Mouse (Mus musculus): ENCODE results near the gene Tmub2. TPM values are rescaled to one million over a fixed set of nuclear protein-coding genes. Genes with fewer than 3 reads are reported as not detected.

Tmub2 gene
- polyA plus RNA-seq, 1 experiment from 2014 or later = 30.3 TPM

GRCm38 (mm10) chr11:102319941-102320685 is 35.4 kb downstream of the Tmub2 start:
- WGBS = 1% methylated on average over 38 of the region's 38 CpGs
- Histone ChIP-seq H3K27me3 (ENCODE audit: control insufficient read depth, insufficient read depth, low read length) (no peaks in the 10 kb centered on the region), H3K4me1 (replicated peaks; ENCODE audit: control insufficient read depth, insufficient read depth) (peaks cover 7% of the 10 kb centered on the region), H3K4me3 (ENCODE audit: low read depth, low read length) (peak overlapping the region; percentile 94), H3K36me3 (ENCODE audit: control insufficient read depth, insufficient read depth, low read length) (no peaks in the 10 kb centered on the region; the same call in 1 of the 2 replicates), H3K27ac (replicated peaks) (peak overlapping the region; percentile 99), H3K9ac (ENCODE audit: low read length) (peak overlapping the region; percentile 99), H3K4me2 (replicated peaks; ENCODE audit: low read depth) (peak overlapping the region; percentile 88), H3K9me3 (ENCODE audit: control insufficient read depth, low read length) (no peaks in the 10 kb centered on the region)
- ATAC-seq (ENCODE audit: low FRiP score, low TSS enrichment) (no peak), DNase-seq (ENCODE audit: low spot score) (peak; percentile 85)
- TF ChIP-seq CTCF (IDR thresholded peaks at IDR 0.05; ENCODE audit: low read depth) (no peak), EP300 (optimal IDR thresholded peaks at IDR 0.05) (no peak)

- ATAC-seq (ENCODE audit: low FRiP score, low TSS enrichment) = no peak
- H3K4me1 ChIP-seq (replicated peaks; ENCODE audit: control insufficient read depth, insufficient read depth) = peaks cover 7% of the 10 kb centered on the region
- TF ChIP-seq CTCF (IDR thresholded peaks at IDR 0.05; ENCODE audit: low read depth) (no peak), EP300 (optimal IDR thresholded peaks at IDR 0.05) (no peak)
- H3K36me3 ChIP-seq (ENCODE audit: control insufficient read depth, insufficient read depth, low read length) = no peaks in the 10 kb centered on the region; the same call in 1 of the 2 replicates
- H3K4me3 ChIP-seq (ENCODE audit: low read depth, low read length) = peak overlapping the region; percentile 94
- 7% methylated on average over 10 of the region's 10 CpGs for WGBS
- DNase-seq (ENCODE audit: low spot score) = peak; percentile 62
- peak overlapping the region; percentile 88 for H3K4me2 ChIP-seq (replicated peaks; ENCODE audit: low read depth)
- peak overlapping the region; percentile 99 for H3K9ac ChIP-seq (ENCODE audit: low read length)
- no peaks in the 10 kb centered on the region for H3K27me3 ChIP-seq (ENCODE audit: control insufficient read depth, insufficient read depth, low read length)
- no peaks in the 10 kb centered on the region for H3K9me3 ChIP-seq (ENCODE audit: control insufficient read depth, low read length)
- peak overlapping the region; percentile 99 for H3K27ac ChIP-seq (replicated peaks)
Measured at GRCm38 (mm10) chr11:102320686-102321005, 35.9 kb downstream of the Tmub2 start.

GRCm38 (mm10) chr11:102321931-102322330 is 37.2 kb downstream of the Tmub2 start:
- WGBS = 71% methylated on average over 6 of the region's 6 CpGs
- no peak for TF ChIP-seq EP300 (optimal IDR thresholded peaks at IDR 0.05)
- TF ChIP-seq CTCF (IDR thresholded peaks at IDR 0.05; ENCODE audit: low read depth) = no peak
- Histone ChIP-seq H3K27ac (replicated peaks) (no peak overlapping the region), H3K9ac (ENCODE audit: low read length) (no peak overlapping the region), H3K27me3 (ENCODE audit: control insufficient read depth, insufficient read depth, low read length) (no peaks in the 10 kb centered on the region), H3K4me1 (replicated peaks; ENCODE audit: control insufficient read depth, insufficient read depth) (no peaks in the 10 kb centered on the region), H3K9me3 (ENCODE audit: control insufficient read depth, low read length) (no peaks in the 10 kb centered on the region), H3K36me3 (ENCODE audit: control insufficient read depth, insufficient read depth, low read length) (no peaks in the 10 kb centered on the region), H3K4me3 (ENCODE audit: low read depth, low read length) (no peak overlapping the region), H3K4me2 (replicated peaks; ENCODE audit: low read depth) (no peak overlapping the region)
- no peak for ATAC-seq (ENCODE audit: low FRiP score, low TSS enrichment)
- no peak for DNase-seq (ENCODE audit: low spot score)

- no peak overlapping the region for H3K27ac ChIP-seq (replicated peaks)
- no peaks in the 10 kb centered on the region for H3K27me3 ChIP-seq (ENCODE audit: control insufficient read depth, insufficient read depth, low read length)
- no peaks in the 10 kb centered on the region for H3K9me3 ChIP-seq (ENCODE audit: control insufficient read depth, low read length)
- TF ChIP-seq EP300 (optimal IDR thresholded peaks at IDR 0.05) (no peak), CTCF (IDR thresholded peaks at IDR 0.05; ENCODE audit: low read depth) (no peak)
- ATAC-seq (ENCODE audit: low FRiP score, low TSS enrichment) (no peak), DNase-seq (ENCODE audit: low spot score) (no peak)
- no peaks in the 10 kb centered on the region for H3K36me3 ChIP-seq (ENCODE audit: control insufficient read depth, insufficient read depth, low read length)
- WGBS = 70% methylated on average over 1 of the region's 1 CpGs
- H3K4me3 ChIP-seq (ENCODE audit: low read depth, low read length) = no peak overlapping the region
- H3K4me2 ChIP-seq (replicated peaks; ENCODE audit: low read depth) = no peak overlapping the region
- no peak overlapping the region for H3K9ac ChIP-seq (ENCODE audit: low read length)
- no peaks in the 10 kb centered on the region for H3K4me1 ChIP-seq (replicated peaks; ENCODE audit: control insufficient read depth, insufficient read depth)
Measured at GRCm38 (mm10) chr11:102323516-102323915, 38.8 kb downstream of the Tmub2 start.

- no peak for DNase-seq (ENCODE audit: low spot score)
- H3K27me3 ChIP-seq (ENCODE audit: control insufficient read depth, insufficient read depth, low read length) = no peaks in the 10 kb centered on the region
- H3K9me3 ChIP-seq (ENCODE audit: control insufficient read depth, low read length) = no peaks in the 10 kb centered on the region
- H3K9ac ChIP-seq (ENCODE audit: low read length) = no peak overlapping the region
- no peak overlapping the region for H3K4me2 ChIP-seq (replicated peaks; ENCODE audit: low read depth)
- H3K27ac ChIP-seq (replicated peaks) = no peak overlapping the region
- H3K36me3 ChIP-seq (ENCODE audit: control insufficient read depth, insufficient read depth, low read length) = no peaks in the 10 kb centered on the region
- H3K4me1 ChIP-seq (replicated peaks; ENCODE audit: control insufficient read depth, insufficient read depth) = no peaks in the 10 kb centered on the region
- H3K4me3 ChIP-seq (ENCODE audit: low read depth, low read length) = no peak overlapping the region
- WGBS = 37% methylated on average over 5 of the region's 5 CpGs
- no peak for ATAC-seq (ENCODE audit: low FRiP score, low TSS enrichment)
- TF ChIP-seq EP300 (optimal IDR thresholded peaks at IDR 0.05) = no peak
- no peak for TF ChIP-seq CTCF (IDR thresholded peaks at IDR 0.05; ENCODE audit: low read depth)
Measured at GRCm38 (mm10) chr11:102327250-102327649, 42.5 kb downstream of the Tmub2 start.

GRCm38 (mm10) chr11:102327839-102328238 is 43.1 kb downstream of the Tmub2 start:
- WGBS = 73% methylated on average over 7 of the region's 7 CpGs
- H3K27ac ChIP-seq (replicated peaks) = no peak overlapping the region
- no peak overlapping the region for H3K4me3 ChIP-seq (ENCODE audit: low read depth, low read length)
- no peak overlapping the region for H3K9ac ChIP-seq (ENCODE audit: low read length)
- DNase-seq (ENCODE audit: low spot score) (no peak), ATAC-seq (ENCODE audit: low FRiP score, low TSS enrichment) (no peak)
- no peaks in the 10 kb centered on the region for H3K36me3 ChIP-seq (ENCODE audit: control insufficient read depth, insufficient read depth, low read length)
- no peaks in the 10 kb centered on the region for H3K9me3 ChIP-seq (ENCODE audit: control insufficient read depth, low read length)
- H3K27me3 ChIP-seq (ENCODE audit: control insufficient read depth, insufficient read depth, low read length) = no peaks in the 10 kb centered on the region
- no peaks in the 10 kb centered on the region for H3K4me1 ChIP-seq (replicated peaks; ENCODE audit: control insufficient read depth, insufficient read depth)
- TF ChIP-seq EP300 (optimal IDR thresholded peaks at IDR 0.05) = no peak
- no peak for TF ChIP-seq CTCF (IDR thresholded peaks at IDR 0.05; ENCODE audit: low read depth)
- no peak overlapping the region for H3K4me2 ChIP-seq (replicated peaks; ENCODE audit: low read depth)

All from stomach, postnatal 0 days (tissue).